Mouse (Mus musculus): ENCODE data around the gene Lpp. TPM values are rescaled to one million over a fixed set of nuclear protein-coding genes. Genes with fewer than 3 reads are reported as not detected.
A peak's percentile ranks its signal among the peaks of the same experiment; 100 is the strongest.

Gene Lpp
- total RNA-seq, 2 experiments from 2014 or later = 1.2 to 3.8 TPM

DNA sequence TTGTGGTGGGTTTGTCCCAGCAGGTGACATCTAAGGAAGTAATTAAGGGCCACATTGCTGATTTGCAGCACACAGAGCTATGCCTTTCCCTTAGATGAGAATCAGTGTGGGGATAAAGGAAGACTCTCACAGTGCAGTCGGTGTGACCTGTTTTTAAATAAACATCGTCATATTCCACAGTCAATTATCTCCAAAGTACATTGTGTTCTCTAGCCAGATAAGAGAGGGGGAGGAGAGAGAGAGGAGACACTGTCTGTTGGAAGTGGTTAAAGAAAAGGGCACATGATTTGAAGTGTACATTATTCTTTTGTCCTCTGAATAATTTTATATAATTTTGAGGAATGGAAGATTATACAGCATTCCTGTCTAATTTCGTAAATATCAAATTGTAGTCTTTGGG lies 388.6 kb downstream of the Lpp start:
- ATAC-seq (replicated peaks; ENCODE audit: poor library complexity) = no peak

DNA sequence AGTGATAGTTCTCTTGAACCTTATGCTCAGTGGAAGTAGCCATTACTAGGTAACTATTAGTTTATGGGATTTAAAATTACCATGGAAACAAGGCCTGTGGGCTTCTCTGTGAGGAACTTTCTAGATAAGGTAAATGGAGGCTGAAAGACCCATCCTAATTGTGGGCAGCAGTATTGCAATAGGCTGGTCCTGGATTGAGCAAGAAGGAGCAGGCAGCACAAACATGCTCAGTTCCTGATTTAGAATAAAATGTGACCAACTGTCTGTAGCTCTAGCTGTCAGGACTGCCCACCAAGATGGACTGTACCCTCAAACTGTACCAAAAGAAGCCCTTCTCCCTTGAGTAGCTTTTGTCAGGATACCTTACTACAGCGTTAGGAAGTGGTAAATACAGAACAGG lies 392.3 kb downstream of the Lpp start:
- peak; percentile 70 for ATAC-seq (replicated peaks; ENCODE audit: poor library complexity)

GRCm38 (mm10) chr16:24788973-24789372 lies 395.7 kb downstream of the Lpp start:
- no peak for ATAC-seq (replicated peaks; ENCODE audit: poor library complexity)

DNA sequence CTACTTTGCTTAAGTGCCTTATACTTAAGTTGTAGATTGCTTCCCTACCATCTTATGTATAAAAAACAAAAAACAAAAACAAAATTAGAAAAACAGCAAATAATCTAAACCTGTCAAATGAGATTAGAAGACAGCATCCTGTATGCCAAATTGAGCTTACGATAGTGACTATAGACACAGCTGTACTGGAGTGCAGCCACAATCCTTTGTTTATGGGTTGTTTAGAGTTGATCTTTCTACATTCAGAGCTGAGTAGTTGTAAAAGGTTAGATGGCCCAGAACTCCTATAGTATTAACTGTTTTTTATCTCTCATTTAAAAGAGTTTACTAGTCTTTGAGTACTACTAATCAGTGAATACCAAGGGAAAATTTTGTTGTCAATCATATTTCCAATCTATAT lies 398.1 kb downstream of the Lpp start:
- ATAC-seq (replicated peaks; ENCODE audit: poor library complexity) = no peak

DNA sequence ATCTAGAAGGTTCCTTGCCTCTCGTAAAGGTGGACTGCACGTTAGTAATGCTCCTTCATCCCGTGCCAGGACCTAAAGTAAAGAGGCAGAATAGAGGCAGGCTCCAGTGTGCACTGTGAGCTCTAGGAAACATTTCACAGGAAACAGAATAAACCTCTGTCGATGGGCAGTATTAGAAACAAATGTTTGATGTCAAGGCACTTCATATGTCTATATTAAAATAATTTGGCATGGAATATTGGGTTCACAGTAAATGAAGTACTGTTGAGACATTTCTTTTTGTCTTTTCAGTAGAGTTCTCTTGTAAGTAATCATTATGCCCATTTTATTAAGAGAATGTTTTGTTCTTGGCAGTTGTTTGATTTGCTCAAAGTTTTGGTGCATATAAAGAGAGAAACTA lies 398.7 kb downstream of the Lpp start:
- ATAC-seq (replicated peaks; ENCODE audit: poor library complexity) = no peak

- no peak for ATAC-seq (replicated peaks; ENCODE audit: poor library complexity)
Measured at GRCm38 (mm10) chr16:24792836-24793235, 399.5 kb downstream of the Lpp start.

DNA sequence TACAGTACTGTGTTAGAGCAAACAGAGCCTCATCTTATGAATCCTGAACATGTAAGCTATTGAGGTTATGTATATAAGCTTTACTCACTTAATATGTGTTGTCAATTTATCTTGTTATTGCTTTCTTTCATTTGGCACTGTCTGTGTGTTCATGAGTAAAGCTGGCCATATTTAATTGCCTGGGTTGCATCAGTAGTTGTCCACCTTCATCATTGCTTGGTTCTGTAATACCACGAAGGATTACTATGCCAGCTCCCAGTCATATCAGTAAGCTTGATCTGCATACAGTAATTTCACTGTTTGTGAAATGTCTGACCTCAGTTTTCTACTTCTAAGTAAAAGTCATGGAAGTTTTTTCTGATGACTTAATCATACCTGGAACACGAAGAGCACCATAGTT lies 401.4 kb downstream of the Lpp start:
- ATAC-seq (replicated peaks; ENCODE audit: poor library complexity) = no peak

DNA sequence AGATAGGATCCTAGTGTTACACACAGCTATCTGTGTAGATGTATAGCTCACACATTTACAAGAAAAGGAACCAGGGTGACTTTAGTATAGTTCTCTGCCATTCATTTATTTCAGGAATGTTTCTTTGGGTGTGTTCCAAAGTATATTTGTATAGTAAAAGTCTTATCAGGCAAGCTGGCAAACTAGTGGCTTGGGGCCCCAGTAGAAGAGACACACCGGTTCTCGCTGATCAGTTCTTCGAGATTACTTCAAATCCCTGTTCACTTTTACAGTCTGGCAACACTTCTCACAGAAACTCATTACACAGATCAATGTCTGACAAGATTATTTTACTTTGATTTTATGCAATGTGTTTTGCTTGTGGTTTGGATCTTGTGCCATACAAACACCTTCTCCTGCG lies 408.0 kb downstream of the Lpp start:
- no peak for ATAC-seq (replicated peaks; ENCODE audit: poor library complexity)

DNA sequence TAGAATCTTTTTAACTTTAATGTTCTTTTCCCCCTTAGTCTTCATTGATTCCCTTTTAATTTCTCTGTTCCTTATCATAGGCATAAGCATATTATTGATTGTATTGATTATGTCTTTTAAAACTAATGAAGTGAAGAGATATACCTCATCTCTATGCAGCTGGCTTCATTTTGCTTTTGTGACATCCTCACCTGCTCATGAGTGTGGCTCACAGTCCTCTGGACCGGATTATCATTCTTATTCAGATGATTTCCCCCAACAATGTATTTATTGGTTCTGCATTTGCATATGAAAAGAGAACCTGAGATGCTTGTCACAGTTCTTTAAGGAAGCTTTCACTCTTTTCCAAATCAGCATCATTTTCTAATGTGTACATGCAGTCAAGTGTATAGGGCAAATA lies 408.5 kb downstream of the Lpp start:
- ATAC-seq (replicated peaks; ENCODE audit: poor library complexity) = no peak

- ATAC-seq (replicated peaks; ENCODE audit: poor library complexity) = no peak
Measured at GRCm38 (mm10) chr16:24806093-24806492, 412.8 kb downstream of the Lpp start.

DNA sequence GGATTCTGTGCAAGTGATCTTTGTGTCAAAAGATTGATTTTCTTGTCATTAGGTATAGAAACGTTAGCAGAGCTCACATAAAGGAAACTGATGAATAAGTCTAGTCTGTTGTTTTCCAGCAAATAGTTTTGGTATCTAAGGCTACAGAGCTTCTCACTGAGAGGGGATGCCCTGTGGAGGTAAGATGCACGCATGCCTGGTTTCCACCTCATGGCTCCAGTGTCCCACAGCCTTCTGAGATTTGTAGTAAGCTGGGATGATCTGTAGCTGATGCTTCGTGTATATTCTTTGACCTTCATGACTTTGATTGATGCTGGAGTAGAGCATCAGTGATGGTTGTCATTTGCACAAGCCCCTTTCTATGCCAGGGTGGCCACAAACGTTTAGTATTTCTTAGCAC lies 414.3 kb downstream of the Lpp start:
- ATAC-seq (replicated peaks; ENCODE audit: poor library complexity) = no peak

DNA sequence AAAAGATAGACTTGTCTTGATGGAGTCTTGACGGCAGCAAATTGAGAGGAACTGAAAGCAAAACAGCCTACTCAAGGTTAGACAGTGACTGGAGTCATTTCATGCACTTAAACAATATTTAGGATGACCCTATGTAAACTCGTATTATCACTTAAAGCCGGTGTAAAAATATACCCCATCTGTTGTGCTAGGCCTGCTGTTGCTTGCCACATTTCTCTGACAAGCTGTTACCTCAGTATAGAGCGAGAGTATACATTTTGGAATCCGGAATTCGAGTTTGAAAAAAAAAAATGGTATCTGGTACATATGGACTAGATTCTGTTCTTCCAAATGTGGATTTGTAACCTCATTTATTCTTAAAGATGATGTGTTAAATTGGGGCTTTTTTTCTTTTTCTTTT lies 416.5 kb downstream of the Lpp start:
- ATAC-seq (replicated peaks; ENCODE audit: poor library complexity) = no peak

DNA sequence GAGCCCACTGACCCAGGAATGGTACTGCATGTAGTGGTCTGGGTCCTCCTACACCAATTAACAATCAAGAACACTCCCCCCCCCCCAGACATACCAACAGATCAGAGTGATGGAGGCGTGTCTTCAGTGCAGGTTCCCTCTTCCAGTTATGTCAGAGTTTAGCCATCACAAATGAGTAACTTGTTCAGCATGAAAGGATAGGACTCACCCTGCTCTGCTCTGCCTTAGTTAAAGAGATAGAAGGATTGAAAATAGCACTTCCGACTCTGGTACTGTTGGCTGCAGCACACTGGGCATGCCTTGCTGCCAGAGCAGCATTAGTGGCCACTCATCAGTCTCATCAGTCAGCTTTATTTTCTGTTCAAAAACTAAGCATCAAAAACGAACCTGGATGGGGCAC lies 423.3 kb downstream of the Lpp start:
- no peak for ATAC-seq (replicated peaks; ENCODE audit: poor library complexity)

DNA sequence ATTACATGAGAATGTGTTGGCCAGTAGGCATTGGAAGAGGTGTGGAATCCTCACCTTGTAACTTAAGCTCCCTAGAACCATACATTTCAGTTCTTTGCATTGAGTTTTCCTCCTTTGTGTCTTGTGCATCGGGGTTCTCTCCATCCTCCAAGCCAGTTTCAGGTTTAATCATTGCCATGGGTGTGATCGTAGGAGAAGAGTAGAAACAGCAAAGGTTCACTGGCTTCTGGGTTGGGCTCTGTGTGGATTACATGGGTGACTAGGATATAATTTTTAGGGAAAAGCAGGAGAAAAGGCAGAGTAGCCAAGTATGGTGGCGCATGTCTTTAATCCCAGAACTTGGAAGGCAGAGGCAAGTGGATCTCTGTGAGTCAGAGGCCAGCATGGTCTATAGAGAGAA lies 424.1 kb downstream of the Lpp start:
- ATAC-seq (replicated peaks; ENCODE audit: poor library complexity) = no peak

- no peak for ATAC-seq (replicated peaks; ENCODE audit: poor library complexity)
Measured at GRCm38 (mm10) chr16:24819127-24819526, 425.8 kb downstream of the Lpp start.

DNA sequence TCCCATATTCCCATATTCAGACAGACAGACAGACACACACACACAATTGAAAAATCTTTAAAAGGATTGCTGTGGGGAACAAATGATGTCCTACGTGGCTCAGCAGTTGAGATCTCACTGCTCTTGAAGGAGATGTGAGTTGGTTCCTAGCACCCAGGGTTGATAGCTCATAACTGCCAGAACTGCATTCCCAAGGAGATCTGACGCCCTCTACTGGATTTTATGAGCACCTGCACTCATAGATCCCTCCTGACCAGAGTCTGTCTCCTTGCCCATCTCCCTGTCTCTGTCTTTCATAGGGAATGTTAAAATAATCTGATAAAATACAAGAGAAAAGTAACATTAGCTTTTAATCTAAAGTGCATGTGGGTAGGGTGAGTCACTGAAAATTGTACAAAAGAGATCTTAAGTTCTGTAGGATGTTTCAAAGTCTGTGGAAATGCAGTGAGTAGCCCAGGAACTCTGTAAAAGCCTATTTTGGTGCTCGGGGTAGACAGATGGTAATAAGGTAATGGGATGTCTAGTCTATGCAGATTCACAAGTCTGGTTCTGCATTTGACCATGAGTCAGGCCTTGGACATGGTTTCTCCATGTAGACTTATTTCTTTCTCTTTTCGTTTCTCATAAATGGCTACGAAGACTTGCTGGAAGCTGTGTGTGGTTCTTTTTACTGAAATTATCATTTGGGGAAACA lies 429.0 kb downstream of the Lpp start:
- ATAC-seq (replicated peaks; ENCODE audit: poor library complexity) = no peak

GRCm38 (mm10) chr16:24822918-24823317 lies 429.6 kb downstream of the Lpp start:
- no peak for ATAC-seq (replicated peaks; ENCODE audit: poor library complexity)

GRCm38 (mm10) chr16:24826390-24826789 lies 433.1 kb downstream of the Lpp start:
- ATAC-seq (replicated peaks; ENCODE audit: poor library complexity) = peak; percentile 89

DNA sequence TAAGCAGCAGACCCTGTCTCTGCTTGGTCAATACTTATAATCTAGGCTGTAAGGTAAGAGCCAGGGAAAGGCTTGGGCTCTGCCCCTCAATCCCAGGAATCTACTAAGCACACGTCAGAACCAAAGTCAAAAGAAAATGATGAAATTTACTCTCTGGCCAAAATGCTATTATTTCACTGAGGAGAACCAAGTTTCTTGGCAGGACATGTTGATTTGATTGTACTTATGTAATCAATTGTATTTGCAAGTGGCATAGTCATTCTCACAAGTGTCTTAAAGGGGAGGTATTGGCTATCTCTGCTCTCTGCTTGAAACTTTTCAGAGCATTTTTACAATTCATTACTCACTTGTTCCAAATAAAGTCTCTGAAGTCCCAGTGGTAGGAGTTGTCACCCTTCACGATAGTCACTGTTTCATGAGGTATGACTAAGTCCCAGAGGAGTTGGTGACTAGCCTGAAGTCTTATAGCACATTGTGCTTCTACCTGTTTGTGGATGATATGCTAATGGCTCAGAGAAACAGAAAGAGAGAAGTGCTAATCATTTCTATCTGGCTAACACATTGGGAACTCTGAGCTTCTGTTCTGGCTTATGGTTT lies 435.0 kb downstream of the Lpp start:
- no peak for ATAC-seq (replicated peaks; ENCODE audit: poor library complexity)

DNA sequence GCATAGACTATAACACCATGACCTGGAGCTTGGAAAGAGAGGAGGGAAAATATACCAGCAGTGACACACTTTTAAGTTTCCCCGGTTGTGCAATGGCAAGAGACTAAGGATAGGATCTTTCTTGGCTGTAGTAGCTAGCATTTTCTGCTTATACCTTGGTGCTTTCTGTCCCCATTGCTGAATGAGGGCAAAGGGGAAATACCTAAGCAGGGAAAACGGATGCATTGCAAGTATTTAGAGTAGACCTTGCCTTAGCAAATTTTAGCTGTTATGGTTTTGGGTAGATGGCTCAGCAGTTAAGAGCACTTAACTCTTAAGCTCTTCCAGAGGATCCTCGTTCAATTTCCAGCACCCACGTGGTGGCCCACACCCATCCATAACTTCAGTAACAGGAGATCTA lies 436.6 kb downstream of the Lpp start:
- ATAC-seq (replicated peaks; ENCODE audit: poor library complexity) = no peak

DNA sequence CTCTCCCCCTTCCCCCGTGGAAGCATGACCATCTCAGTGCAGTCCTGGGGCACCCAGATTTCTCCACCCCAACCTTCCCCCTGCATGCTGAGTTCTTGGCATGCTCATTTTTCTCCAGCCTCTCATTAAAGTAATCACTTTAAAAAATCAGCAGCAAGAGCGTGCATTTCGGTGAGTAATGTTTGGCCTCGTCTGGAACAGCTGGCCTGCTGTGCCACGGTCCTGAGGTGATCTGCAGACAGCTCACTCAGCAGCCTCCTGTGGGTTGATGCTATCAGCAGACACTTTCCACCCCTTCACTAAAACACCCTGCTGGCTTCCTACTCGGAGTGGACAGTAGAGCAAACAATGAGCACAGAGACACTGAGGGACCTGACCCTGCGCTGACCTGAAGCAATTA lies 437.6 kb downstream of the Lpp start:
- ATAC-seq (replicated peaks; ENCODE audit: poor library complexity) = no peak

DNA sequence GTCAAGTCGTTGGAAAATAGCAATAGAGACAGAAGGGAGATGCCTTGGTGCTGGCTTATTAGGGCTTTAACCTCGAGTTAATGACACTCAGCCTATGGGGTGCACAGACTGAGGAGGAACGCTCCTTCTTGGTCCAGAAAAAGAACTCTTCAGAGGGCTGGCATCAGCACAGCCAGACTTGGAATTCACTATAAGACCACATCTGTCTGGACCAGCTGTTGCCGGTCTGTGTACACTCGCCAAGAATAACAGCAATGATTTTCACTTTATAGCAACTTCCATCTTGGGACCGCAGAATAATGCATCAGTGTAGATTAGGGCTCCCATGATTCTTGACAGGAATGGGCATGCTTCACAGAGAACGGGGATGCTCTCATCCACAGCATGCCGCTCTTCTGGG lies 439.9 kb downstream of the Lpp start:
- no peak for ATAC-seq (replicated peaks; ENCODE audit: poor library complexity)

- no peak for ATAC-seq (replicated peaks; ENCODE audit: poor library complexity)
Measured at GRCm38 (mm10) chr16:24834536-24834935, 441.2 kb downstream of the Lpp start.

Measured in megakaryocyte progenitor cell, adult 5-6 weeks (primary cell).